Mouse (Mus musculus): ENCODE measurements at regions not wholly inside any gene's neighbourhood (a gene's known extent, or its start where the extent isn't known, plus 50 kb on each side); places are given as distances from the start of the nearest gene placed in this dataset.

- TF ChIP-seq HCFC1 (IDR thresholded peaks at IDR 0.05; ENCODE audit: borderline replicate concordance, insufficient read depth, low read length) (no peak), ZC3H11A (IDR thresholded peaks at IDR 0.05; ENCODE audit: borderline replicate concordance, low read depth, low read length) (no peak), ZNF384 (IDR thresholded peaks at IDR 0.05; ENCODE audit: low read depth, low read length) (no peak)
Observed at GRCm38 (mm10) chr14:31953783-31954182, 75.0 kb upstream of the Galnt15 start.

Measured in ES-E14 (cell line).